Mouse (Mus musculus): ENCODE results near the gene Olig2. TPM values are rescaled to one million over a fixed set of nuclear protein-coding genes. Genes with fewer than 3 reads are reported as not detected.
"Not testable (repeated sequence)": the region's sequence is repeated elsewhere in the genome, so short reads cannot be mapped to it uniquely, and the experiment has no call there.

Olig2 gene
- polyA plus RNA-seq, 1 experiment from 2014 or later, result 4.7 TPM

GRCm38 (mm10) chr16:91232470-91233240 lies 7.4 kb downstream of the Olig2 start:
- Histone ChIP-seq H3K4me3 (replicated peaks; ENCODE audit: low read length) (no peak overlapping the region), H3K27me3 (replicated peaks; ENCODE audit: control insufficient read depth, insufficient read depth, low read length) (peaks cover 70% of the 10 kb centered on the region), H3K36me3 (ENCODE audit: control insufficient read depth, insufficient read depth) (no peaks in the 10 kb centered on the region), H3K4me1 (replicated peaks; ENCODE audit: control insufficient read depth, insufficient read depth, low read length) (peaks cover 15% of the 10 kb centered on the region), H3K27ac (ENCODE audit: low read length) (no peak overlapping the region), H3K4me2 (ENCODE audit: low read length) (peak overlapping the region; percentile 30; the same call in 1 of the 2 replicates), H3K9me3 (ENCODE audit: control insufficient read depth, low read length) (no peaks in the 10 kb centered on the region), H3K9ac (replicated peaks; ENCODE audit: low read depth, low read length) (no peak overlapping the region)
- no peak for ATAC-seq
- WGBS, result 5% methylated on average over 25 of the region's 25 CpGs

GRCm38 (mm10) chr16:91233241-91233944 lies 8.1 kb downstream of the Olig2 start:
- Histone ChIP-seq H3K9ac (replicated peaks; ENCODE audit: low read depth, low read length) (no peak overlapping the region), H3K4me1 (replicated peaks; ENCODE audit: control insufficient read depth, insufficient read depth, low read length) (peaks cover 13% of the 10 kb centered on the region), H3K4me3 (replicated peaks; ENCODE audit: low read length) (no peak overlapping the region), H3K4me2 (ENCODE audit: low read length) (no peak overlapping the region), H3K9me3 (ENCODE audit: control insufficient read depth, low read length) (no peaks in the 10 kb centered on the region), H3K36me3 (ENCODE audit: control insufficient read depth, insufficient read depth) (no peaks in the 10 kb centered on the region), H3K27me3 (replicated peaks; ENCODE audit: control insufficient read depth, insufficient read depth, low read length) (peaks cover 71% of the 10 kb centered on the region), H3K27ac (ENCODE audit: low read length) (no peak overlapping the region)
- ATAC-seq, result no peak
- WGBS, result 26% methylated on average over 11 of the region's 11 CpGs

- no peak overlapping the region for H3K4me3 ChIP-seq (replicated peaks; ENCODE audit: low read length)
- H3K9ac ChIP-seq (replicated peaks; ENCODE audit: low read depth, low read length), result no peak overlapping the region
- ATAC-seq, result no peak
- H3K36me3 ChIP-seq (ENCODE audit: control insufficient read depth, insufficient read depth), result no peaks in the 10 kb centered on the region
- WGBS, result 68% methylated on average over 4 of the region's 4 CpGs
- H3K4me2 ChIP-seq (ENCODE audit: low read length), result no peak overlapping the region
- no peaks in the 10 kb centered on the region for H3K9me3 ChIP-seq (ENCODE audit: control insufficient read depth, low read length)
- H3K4me1 ChIP-seq (replicated peaks; ENCODE audit: control insufficient read depth, insufficient read depth, low read length), result no peaks in the 10 kb centered on the region
- no peak overlapping the region for H3K27ac ChIP-seq (ENCODE audit: low read length)
- peaks cover 33% of the 10 kb centered on the region for H3K27me3 ChIP-seq (replicated peaks; ENCODE audit: control insufficient read depth, insufficient read depth, low read length)
These were observed 13.8 kb downstream of the Olig2 start for GRCm38 (mm10) chr16:91239024-91239423.

- peaks cover 6% of the 10 kb centered on the region; the same call in 1 of the 2 replicates for H3K27me3 ChIP-seq (replicated peaks; ENCODE audit: control insufficient read depth, insufficient read depth, low read length)
- 0 out of 2 replicates have a peak, but pooled peaks have one; percentile 36 for ATAC-seq
- no peak overlapping the region for H3K4me3 ChIP-seq (replicated peaks; ENCODE audit: low read length)
- no peaks in the 10 kb centered on the region for H3K4me1 ChIP-seq (replicated peaks; ENCODE audit: control insufficient read depth, insufficient read depth, low read length)
- no peaks in the 10 kb centered on the region for H3K9me3 ChIP-seq (ENCODE audit: control insufficient read depth, low read length)
- H3K36me3 ChIP-seq (ENCODE audit: control insufficient read depth, insufficient read depth), result no peaks in the 10 kb centered on the region
- H3K9ac ChIP-seq (replicated peaks; ENCODE audit: low read depth, low read length), result no peak overlapping the region
- H3K27ac ChIP-seq (ENCODE audit: low read length), result no peak overlapping the region
- WGBS, result 24% methylated on average over 9 of the region's 9 CpGs
- H3K4me2 ChIP-seq (ENCODE audit: low read length), result no peak overlapping the region
These were observed 21.0 kb downstream of the Olig2 start for GRCm38 (mm10) chr16:91246292-91246691.

GRCm38 (mm10) chr16:91255419-91256164 lies 30.3 kb downstream of the Olig2 start:
- WGBS, result 11% methylated on average over 21 of the region's 28 CpGs
- H3K27me3 ChIP-seq (replicated peaks; ENCODE audit: control insufficient read depth, insufficient read depth, low read length), result peaks cover 28% of the 10 kb centered on the region
- H3K9me3 ChIP-seq (ENCODE audit: control insufficient read depth, low read length); H3K9ac ChIP-seq (replicated peaks; ENCODE audit: low read depth, low read length); H3K36me3 ChIP-seq (ENCODE audit: control insufficient read depth, insufficient read depth); ATAC-seq; H3K4me1 ChIP-seq (replicated peaks; ENCODE audit: control insufficient read depth, insufficient read depth, low read length); H3K27ac ChIP-seq (ENCODE audit: low read length); H3K4me2 ChIP-seq (ENCODE audit: low read length); H3K4me3 ChIP-seq (replicated peaks; ENCODE audit: low read length): not testable (repeated sequence)

- H3K27ac ChIP-seq (ENCODE audit: low read length), result no peak overlapping the region
- H3K36me3 ChIP-seq (ENCODE audit: control insufficient read depth, insufficient read depth), result no peaks in the 10 kb centered on the region
- no peak for ATAC-seq
- WGBS, result 81% methylated on average over 3 of the region's 3 CpGs
- H3K27me3 ChIP-seq (replicated peaks; ENCODE audit: control insufficient read depth, insufficient read depth, low read length), result peaks cover 46% of the 10 kb centered on the region
- H3K9me3 ChIP-seq (ENCODE audit: control insufficient read depth, low read length), result no peaks in the 10 kb centered on the region
- no peak overlapping the region for H3K4me2 ChIP-seq (ENCODE audit: low read length)
- H3K4me3 ChIP-seq (replicated peaks; ENCODE audit: low read length), result no peak overlapping the region
- no peak overlapping the region for H3K9ac ChIP-seq (replicated peaks; ENCODE audit: low read depth, low read length)
- peaks cover 12% of the 10 kb centered on the region for H3K4me1 ChIP-seq (replicated peaks; ENCODE audit: control insufficient read depth, insufficient read depth, low read length)
These were observed 33.7 kb downstream of the Olig2 start for GRCm38 (mm10) chr16:91258956-91259355.

- no peak for ATAC-seq
- H3K4me3 ChIP-seq (replicated peaks; ENCODE audit: low read length), result no peak overlapping the region
- no peak overlapping the region for H3K27ac ChIP-seq (ENCODE audit: low read length)
- H3K9ac ChIP-seq (replicated peaks; ENCODE audit: low read depth, low read length), result no peak overlapping the region
- H3K36me3 ChIP-seq (ENCODE audit: control insufficient read depth, insufficient read depth), result no peaks in the 10 kb centered on the region
- 95% methylated on average over 3 of the region's 3 CpGs for WGBS
- H3K27me3 ChIP-seq (replicated peaks; ENCODE audit: control insufficient read depth, insufficient read depth, low read length), result peaks cover 57% of the 10 kb centered on the region
- no peak overlapping the region for H3K4me2 ChIP-seq (ENCODE audit: low read length)
- H3K9me3 ChIP-seq (ENCODE audit: control insufficient read depth, low read length), result no peaks in the 10 kb centered on the region
- peaks cover 12% of the 10 kb centered on the region for H3K4me1 ChIP-seq (replicated peaks; ENCODE audit: control insufficient read depth, insufficient read depth, low read length)
These were observed 35.6 kb downstream of the Olig2 start for GRCm38 (mm10) chr16:91260861-91261260.

- Histone ChIP-seq H3K27ac (ENCODE audit: low read length) (no peak overlapping the region), H3K4me3 (replicated peaks; ENCODE audit: low read length) (no peak overlapping the region), H3K27me3 (replicated peaks; ENCODE audit: control insufficient read depth, insufficient read depth, low read length) (peaks cover 58% of the 10 kb centered on the region), H3K9ac (replicated peaks; ENCODE audit: low read depth, low read length) (no peak overlapping the region), H3K4me1 (replicated peaks; ENCODE audit: control insufficient read depth, insufficient read depth, low read length) (peaks cover 12% of the 10 kb centered on the region), H3K9me3 (ENCODE audit: control insufficient read depth, low read length) (no peaks in the 10 kb centered on the region), H3K36me3 (ENCODE audit: control insufficient read depth, insufficient read depth) (no peaks in the 10 kb centered on the region), H3K4me2 (ENCODE audit: low read length) (no peak overlapping the region)
- ATAC-seq, result peak; percentile 86
- 13% methylated on average over 12 of the region's 12 CpGs for WGBS
These were observed 37.4 kb downstream of the Olig2 start for GRCm38 (mm10) chr16:91262467-91263220.
